Mouse (Mus musculus) ES-Bruce4 (cell line): ENCODE measurements around the gene Gcnt7.

Experiments used
- CTCF ChIP-seq: IDR thresholded peaks from one replicate; pipeline ENCODE4 v1.8.1; 2011; ENCODE audit warnings: low read depth, low read length
- EP300 ChIP-seq: IDR thresholded peaks from 2 replicates; pipeline ENCODE4 v1.6.1; 2011; ENCODE audit warnings: low read depth, low read length; ENCODE audit not compliant: insufficient read depth
- POLR2A ChIP-seq: IDR thresholded peaks from one replicate; pipeline ENCODE4 v1.8.1; 2011; ENCODE audit warnings: low read length; ENCODE audit not compliant: insufficient read depth

DNA sequence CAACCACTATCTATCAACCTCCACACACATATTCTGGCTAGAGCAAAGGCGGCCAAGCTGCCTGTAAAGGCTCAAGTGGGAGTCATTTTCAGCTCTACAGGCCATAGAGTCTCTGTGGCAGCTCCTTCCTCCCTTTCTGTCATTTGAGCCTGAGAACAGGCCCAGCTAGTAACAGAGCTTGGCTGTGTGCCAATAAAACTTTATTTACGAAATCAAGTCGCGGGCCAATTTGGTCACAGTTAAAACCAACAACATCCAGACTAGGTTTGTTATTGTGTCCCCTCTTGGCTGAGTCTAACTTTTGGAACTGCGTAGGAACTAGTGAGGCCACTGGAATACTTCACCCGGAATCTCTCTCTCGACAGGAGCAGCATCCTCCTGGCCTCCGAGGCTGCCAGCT lies 15.2 kb upstream of the Gcnt7 start:
- no peak for TF ChIP-seq CTCF
- no peak for TF ChIP-seq POLR2A
- no peak for TF ChIP-seq EP300
